Mouse (Mus musculus) induced T-regulatory cell, adult 2 months (primary cell): ENCODE results near the gene Gm13698.
A peak's percentile ranks its signal among the peaks of the same experiment; 100 is the strongest.
"Not testable (repeated sequence)": the region's sequence is repeated elsewhere in the genome, so short reads cannot be mapped to it uniquely, and the experiment has no call there.

Experiments used
- DNase-seq: peaks from one replicate; pipeline ENCODE4 v3.0.0-alpha.2; 2012; ENCODE audit warnings: low read depth

Gm13698 gene

DNA sequence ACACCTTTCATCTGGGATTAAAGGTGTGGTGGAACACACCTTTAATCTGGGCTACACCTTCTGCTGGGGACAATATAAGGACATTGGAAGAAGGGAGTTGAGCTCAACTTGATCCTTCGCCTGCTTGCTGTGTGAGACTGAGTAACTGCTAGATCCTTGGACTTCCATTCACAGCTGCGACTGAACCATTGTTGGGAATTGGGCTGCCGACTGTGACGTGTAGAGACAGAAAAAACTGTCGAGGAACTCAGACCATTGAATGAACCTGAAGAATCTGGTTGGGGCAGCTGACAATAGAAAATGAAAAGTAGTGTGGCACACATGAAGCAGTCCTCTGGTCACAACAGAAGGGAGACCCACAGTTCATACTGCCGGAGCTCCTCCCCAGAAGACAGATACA is at the start of gene Gm13698:
Gm13698 (plus strand) TSS at position 301 of the 400 bp plus-strand sequence.
- DNase-seq = not testable (repeated sequence)

DNA sequence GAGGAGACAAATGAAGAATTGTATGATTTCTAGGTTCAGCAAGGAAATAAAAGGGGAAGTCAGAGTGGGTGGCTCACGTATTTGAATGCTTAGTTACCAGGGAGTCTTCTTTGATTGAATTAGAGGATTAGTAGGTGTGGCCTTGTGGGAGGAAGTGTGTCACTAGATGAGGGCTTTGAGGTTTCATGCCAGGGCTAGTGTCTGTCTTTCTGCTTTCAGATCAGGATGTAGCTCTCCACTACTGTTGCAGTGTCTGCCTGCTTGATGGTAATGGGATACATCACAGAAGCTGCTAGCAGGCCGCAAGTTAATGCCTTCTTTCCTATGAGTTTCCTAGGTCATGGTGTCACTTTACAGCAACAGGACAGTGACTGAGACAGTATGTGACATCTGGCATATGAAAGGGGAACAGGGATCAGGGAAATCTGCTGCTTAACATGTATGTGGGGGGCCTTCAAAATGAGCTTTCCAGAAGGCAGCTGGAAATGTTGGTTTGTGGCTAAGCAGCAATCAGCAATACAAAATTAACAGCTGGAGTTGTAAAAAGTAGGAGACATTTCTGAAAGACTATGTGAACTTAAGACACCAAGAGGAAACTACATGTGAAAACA is 25.9 kb upstream of the Gm13698 start:
- DNase-seq = peak; percentile 29

DNA sequence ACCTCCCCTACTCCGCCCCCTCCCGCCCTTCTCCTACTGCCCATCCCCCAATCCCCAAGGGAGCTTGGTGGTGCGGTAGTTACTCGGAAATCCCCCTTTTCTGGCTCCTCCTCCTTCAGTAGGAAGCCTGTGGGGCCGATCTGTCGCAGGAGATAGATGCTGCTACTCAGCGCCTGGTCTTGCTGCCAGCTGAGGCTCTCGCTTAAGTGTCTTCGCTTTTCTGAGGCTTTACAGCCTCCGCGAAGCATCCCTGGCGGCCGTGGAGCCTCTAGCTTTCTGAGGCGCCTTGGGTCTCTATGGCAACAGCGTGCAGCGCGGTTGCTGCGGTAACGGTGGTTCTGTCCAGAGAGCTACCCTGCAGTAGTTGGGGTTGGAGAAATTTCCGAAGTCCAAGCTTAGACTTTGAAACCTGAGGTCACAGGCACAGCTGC is 14.5 kb upstream of the Gm13698 start, which contains the start of gene Zswim2:
Zswim2 (minus strand) TSS at position 298 of the 431 bp plus-strand sequence.
- peak; percentile 45 for DNase-seq

DNA sequence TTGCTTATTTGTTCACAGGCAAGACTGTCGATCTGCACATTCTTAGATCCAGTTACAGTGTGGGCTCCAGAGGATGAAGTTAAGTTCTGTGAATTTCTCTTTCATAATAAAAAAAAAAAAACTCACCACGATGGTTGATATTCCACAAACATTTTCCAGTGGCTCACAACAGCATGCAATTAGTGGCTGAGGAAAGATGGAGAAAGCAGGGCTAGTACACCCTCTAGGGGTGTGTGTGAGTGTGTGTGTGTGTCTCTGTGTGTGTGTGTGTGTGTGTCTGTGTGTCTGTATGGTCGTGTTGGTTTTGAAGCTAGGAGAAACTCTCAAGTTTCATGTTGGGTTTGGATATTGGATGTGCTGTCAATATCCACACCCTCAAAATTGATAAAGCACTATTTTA is 14.1 kb upstream of the Gm13698 start:
- no peak for DNase-seq

DNA sequence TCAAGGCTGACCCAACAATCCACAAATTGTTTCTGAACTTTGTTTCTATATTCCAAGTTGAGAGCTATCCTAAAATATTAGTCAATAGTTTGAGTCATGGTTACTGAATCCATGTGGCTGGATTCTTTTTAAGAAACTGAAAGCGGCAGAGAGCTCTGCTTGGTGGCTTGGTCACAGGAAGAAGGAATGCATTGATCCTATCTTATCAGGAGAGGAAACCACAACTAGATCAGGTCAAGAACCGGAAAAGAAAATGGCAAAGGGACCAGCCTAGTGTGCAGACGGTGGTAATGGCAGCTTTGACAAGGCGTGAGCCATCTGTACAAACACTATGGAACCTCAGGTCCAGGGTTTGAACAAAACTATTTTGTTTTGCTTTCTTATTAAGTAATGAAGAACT is 13.7 kb upstream of the Gm13698 start:
- peak; percentile 6 for DNase-seq

DNA sequence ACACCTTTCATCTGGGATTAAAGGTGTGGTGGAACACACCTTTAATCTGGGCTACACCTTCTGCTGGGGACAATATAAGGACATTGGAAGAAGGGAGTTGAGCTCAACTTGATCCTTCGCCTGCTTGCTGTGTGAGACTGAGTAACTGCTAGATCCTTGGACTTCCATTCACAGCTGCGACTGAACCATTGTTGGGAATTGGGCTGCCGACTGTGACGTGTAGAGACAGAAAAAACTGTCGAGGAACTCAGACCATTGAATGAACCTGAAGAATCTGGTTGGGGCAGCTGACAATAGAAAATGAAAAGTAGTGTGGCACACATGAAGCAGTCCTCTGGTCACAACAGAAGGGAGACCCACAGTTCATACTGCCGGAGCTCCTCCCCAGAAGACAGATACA is 5.7 kb downstream of the Gm13698 start, which contains the start of gene Gm13693:
Gm13693 (plus strand) TSS at position 301 of the 400 bp plus-strand sequence.
- DNase-seq = not testable (repeated sequence)

DNA sequence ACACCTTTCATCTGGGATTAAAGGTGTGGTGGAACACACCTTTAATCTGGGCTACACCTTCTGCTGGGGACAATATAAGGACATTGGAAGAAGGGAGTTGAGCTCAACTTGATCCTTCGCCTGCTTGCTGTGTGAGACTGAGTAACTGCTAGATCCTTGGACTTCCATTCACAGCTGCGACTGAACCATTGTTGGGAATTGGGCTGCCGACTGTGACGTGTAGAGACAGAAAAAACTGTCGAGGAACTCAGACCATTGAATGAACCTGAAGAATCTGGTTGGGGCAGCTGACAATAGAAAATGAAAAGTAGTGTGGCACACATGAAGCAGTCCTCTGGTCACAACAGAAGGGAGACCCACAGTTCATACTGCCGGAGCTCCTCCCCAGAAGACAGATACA is 11.5 kb downstream of the Gm13698 start, which contains the start of gene Gm13695:
Gm13695 (plus strand) TSS at position 301 of the 400 bp plus-strand sequence.
- DNase-seq = not testable (repeated sequence)

DNA sequence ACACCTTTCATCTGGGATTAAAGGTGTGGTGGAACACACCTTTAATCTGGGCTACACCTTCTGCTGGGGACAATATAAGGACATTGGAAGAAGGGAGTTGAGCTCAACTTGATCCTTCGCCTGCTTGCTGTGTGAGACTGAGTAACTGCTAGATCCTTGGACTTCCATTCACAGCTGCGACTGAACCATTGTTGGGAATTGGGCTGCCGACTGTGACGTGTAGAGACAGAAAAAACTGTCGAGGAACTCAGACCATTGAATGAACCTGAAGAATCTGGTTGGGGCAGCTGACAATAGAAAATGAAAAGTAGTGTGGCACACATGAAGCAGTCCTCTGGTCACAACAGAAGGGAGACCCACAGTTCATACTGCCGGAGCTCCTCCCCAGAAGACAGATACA is 17.3 kb downstream of the Gm13698 start, which contains the start of gene Gm13696:
Gm13696 (plus strand) TSS at position 301 of the 400 bp plus-strand sequence.
- not testable (repeated sequence) for DNase-seq

DNA sequence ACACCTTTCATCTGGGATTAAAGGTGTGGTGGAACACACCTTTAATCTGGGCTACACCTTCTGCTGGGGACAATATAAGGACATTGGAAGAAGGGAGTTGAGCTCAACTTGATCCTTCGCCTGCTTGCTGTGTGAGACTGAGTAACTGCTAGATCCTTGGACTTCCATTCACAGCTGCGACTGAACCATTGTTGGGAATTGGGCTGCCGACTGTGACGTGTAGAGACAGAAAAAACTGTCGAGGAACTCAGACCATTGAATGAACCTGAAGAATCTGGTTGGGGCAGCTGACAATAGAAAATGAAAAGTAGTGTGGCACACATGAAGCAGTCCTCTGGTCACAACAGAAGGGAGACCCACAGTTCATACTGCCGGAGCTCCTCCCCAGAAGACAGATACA is 23.1 kb downstream of the Gm13698 start, which contains the start of gene Gm13694:
Gm13694 (plus strand) TSS at position 301 of the 400 bp plus-strand sequence.
- DNase-seq = not testable (repeated sequence)

DNA sequence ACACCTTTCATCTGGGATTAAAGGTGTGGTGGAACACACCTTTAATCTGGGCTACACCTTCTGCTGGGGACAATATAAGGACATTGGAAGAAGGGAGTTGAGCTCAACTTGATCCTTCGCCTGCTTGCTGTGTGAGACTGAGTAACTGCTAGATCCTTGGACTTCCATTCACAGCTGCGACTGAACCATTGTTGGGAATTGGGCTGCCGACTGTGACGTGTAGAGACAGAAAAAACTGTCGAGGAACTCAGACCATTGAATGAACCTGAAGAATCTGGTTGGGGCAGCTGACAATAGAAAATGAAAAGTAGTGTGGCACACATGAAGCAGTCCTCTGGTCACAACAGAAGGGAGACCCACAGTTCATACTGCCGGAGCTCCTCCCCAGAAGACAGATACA is 28.9 kb downstream of the Gm13698 start, which contains the start of gene Gm13697:
Gm13697 (plus strand) TSS at position 301 of the 400 bp plus-strand sequence.
- not testable (repeated sequence) for DNase-seq

DNA sequence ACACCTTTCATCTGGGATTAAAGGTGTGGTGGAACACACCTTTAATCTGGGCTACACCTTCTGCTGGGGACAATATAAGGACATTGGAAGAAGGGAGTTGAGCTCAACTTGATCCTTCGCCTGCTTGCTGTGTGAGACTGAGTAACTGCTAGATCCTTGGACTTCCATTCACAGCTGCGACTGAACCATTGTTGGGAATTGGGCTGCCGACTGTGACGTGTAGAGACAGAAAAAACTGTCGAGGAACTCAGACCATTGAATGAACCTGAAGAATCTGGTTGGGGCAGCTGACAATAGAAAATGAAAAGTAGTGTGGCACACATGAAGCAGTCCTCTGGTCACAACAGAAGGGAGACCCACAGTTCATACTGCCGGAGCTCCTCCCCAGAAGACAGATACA is 34.8 kb downstream of the Gm13698 start, which contains the start of gene Gm13691:
Gm13691 (plus strand) TSS at position 301 of the 400 bp plus-strand sequence.
- not testable (repeated sequence) for DNase-seq

DNA sequence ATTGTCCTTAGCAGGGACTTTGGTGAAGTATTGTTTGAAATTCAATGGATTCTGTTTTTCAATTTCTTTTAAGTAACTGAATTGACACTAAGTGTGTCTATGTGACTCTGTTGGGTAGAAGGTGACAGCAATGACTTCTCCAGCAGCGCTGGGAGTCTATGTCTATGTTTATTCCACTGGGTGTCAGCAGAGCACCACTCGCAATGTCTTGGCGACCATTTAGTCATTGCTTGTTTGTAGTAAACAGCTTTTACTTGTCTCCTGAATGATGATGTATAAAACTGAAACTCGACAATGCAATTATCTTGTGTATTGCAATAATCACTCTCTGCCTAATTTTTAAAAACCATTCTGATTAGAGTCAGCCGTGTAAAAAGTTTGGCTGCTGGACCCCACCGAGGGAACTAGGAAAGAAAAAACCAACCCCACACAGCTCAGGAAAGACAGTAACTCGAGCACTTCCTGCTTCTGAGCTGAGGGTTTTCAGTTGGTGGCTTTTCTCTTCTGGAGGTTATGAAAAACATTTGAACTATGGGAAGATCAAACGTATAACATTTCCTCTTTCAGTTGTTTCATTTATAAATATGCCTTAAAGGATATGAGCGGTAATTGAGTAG is 38.3 kb downstream of the Gm13698 start:
- DNase-seq = peak; percentile 83

DNA sequence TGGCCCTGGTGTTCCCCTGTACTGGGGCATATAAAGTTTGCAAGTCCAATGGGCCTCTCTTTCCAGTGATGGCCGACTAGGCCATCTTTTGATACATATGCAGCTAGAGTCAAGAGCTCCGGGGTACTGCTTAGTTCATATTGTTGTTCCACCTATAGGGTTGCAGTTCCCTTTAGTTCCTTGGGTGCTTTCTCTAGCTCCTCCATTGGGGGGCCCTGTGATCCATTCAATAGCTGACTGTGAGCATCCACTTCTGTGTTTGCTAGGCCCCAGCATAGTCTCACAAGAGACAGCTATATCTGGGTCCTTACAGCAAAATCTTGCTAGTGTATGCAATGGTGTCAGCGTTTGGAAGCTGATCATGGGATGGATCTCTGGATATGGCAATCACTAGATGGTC is 39.0 kb downstream of the Gm13698 start:
- not testable (repeated sequence) for DNase-seq
